Mouse (Mus musculus) kidney, postnatal 14 days (tissue): ENCODE results near the gene Apba2.

Experiments used
- DNase-seq: peaks from one replicate; pipeline ENCODE4 v3.0.0; 2022; ENCODE audit warnings: mixed read lengths

Gene Apba2

DNA sequence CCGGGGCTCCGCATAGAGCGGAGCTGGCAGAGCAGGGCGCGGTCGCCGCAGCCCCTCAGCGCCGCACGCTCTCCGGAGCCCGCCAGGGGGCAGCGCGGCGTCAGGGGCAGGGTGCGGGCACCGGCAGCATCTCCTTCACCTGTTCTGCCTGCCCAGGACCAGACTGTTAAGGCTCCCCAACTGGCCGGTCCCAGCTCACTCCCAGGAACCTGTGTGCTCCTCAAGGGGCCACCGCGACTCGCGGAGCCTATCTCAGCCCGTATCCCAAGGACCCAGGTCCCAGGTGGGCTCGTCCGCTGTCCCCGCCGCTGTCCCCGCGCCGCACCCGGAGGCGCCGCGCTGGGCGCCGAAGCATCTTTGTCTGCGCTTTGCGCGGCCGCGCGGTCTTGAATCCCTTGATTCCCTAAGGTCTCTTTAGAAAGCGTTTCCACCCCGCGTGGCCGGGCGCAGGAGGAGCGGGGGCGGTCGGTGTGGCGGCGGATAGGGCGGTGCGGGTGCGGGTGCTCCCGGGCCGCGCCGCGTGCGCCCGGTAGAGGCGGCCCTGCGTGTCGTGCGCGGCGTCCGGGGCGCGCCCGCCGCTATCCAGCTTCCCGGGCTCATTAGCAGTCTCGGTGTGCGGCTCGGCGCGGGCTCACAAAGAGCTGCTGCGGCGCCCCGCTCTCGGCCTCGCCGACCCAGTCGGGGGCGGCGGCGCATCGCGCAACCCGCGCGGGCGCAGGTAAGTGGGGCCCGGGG, at the start of gene Apba2:
Gene Apba2, plus strand, starts transcription at position 171 of the 735 bp plus-strand sequence.
- DNase-seq = peak; percentile 15

DNA sequence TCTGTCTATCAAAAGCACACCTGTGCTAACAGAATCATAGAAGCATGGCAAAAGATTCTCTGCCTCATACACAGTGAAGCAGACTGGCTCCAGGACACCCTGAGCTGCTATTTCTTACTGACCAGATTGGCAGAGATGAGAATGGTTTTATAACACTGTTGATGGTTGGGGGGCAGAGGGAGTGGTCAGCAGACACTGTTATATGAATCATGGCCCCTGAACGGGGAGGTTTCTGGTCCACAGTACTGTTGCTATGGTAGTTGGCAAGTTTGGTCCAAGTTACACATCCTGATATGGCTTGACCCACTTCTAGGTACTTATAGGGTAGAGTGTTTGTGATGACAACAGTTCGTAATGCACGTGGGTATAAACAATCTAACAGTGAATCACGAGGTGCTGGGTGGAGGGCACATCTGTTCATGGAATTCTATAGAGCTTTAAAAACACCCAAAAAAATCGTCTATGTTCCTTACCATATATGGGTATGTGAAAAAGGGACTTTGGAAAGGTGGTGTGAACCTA, 49.6 kb upstream of the Apba2 start:
- no peak for DNase-seq

DNA sequence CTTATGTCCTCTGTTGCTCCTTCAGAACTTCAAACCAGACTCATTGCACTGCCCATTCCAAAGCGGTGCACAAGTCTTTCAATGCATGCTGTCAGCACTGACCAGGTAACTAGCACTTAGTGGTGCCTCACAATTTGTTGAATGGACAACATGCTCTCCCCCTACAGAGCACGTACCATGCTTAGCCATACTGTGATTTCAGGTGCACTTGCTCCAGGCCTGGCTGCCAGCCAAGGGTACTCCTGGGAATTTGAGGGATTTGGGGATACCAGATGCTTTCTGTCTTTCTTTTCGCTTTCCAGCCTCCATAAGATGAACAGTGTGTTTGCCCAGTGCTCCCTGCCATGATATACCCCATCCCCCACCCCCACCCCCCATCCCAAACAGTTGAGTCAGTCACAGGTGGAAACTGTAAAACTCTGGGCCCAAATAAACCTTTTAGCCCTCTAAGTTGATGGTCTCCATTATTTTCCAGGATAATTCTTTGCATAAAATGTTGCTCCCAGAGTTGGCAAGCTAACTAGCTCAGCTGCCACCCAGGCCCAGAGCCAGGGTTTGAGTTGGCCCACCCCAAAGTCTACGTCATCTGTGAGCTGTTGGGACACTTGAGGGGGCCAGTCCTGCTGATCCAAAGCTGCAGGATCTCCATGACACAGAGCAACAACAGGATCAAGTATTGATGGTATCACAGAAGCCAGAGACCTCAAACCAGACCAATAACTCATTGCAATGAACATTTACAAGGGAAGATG, 48.9 kb upstream of the Apba2 start:
- no peak for DNase-seq

DNA sequence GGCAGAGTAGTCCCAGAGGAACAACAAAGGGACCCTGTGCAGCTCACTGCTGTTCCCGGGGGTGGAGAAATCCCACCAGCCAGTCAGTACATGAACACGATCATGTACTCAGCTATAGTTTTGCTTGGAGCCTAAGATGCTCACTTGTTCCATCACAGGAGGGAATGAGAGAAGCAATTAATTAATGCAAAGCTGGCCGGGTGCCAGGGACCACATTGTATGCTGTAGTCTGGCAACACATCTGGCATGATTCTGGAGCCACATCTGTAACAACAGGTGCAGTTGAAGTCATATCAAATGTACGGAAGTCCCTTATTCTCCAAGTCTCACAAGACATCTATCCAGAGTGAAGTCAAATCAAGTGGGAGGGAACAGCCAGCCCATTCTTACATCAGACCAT, 45.3 kb upstream of the Apba2 start:
- DNase-seq = no peak

DNA sequence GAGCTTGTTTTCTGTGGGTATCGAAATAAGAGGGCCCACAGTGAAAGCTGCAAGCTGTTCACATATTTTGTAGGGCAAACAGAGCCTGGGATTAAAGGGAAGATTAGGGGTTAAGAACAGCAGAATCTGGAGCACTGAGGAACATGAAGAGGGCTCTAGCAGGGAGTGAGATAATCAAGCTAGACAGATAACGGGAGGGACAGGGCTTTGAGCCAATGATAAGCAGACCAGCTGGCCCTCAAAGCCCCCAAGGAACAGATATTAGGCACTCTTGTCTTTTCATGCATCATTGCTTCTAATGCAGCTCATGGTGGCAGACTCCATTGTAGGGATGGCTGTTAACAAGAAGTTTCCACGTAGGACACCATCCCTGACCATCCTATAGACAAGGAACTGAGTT, 44.8 kb upstream of the Apba2 start:
- no peak for DNase-seq

DNA sequence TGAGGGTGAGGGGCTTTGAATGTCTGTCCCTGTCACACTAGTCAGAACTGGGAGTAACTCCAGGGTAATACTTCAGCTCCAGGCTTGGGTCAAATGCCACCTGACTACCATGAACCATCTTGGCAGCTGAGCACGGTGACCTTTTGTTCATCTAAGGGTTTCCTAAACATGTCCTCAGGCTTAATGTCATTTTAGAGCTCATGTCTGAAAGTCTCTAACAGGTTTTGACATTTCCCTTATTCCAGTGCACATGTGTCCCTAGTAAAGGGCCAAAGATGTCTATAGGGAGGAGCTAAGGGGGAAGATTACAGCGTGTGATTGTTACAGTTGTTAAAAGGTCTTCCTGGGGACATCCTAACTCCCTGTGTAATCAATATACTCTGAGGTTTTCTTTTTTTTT, 43.7 kb upstream of the Apba2 start:
- DNase-seq = no peak

DNA sequence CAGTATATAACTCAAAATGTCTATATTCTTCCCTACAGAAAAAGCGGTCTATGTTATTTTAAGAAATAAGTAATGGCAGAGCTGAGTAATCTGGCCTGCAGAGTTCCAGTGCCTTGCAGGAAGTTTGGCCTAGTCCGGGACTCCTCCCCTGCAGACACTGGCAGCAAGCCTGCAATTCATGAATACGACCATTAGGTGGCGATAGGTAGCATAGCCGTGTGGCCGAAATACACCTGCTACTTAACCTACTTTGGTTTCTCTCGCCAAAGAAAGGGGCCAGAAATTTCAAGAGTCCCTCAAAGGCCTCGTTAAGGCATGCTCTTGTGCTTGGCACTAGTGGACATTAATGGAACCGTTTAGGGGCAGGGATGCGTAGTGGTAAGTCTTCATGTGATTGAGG, 4.1 kb upstream of the Apba2 start:
- DNase-seq = peak; percentile 0

DNA sequence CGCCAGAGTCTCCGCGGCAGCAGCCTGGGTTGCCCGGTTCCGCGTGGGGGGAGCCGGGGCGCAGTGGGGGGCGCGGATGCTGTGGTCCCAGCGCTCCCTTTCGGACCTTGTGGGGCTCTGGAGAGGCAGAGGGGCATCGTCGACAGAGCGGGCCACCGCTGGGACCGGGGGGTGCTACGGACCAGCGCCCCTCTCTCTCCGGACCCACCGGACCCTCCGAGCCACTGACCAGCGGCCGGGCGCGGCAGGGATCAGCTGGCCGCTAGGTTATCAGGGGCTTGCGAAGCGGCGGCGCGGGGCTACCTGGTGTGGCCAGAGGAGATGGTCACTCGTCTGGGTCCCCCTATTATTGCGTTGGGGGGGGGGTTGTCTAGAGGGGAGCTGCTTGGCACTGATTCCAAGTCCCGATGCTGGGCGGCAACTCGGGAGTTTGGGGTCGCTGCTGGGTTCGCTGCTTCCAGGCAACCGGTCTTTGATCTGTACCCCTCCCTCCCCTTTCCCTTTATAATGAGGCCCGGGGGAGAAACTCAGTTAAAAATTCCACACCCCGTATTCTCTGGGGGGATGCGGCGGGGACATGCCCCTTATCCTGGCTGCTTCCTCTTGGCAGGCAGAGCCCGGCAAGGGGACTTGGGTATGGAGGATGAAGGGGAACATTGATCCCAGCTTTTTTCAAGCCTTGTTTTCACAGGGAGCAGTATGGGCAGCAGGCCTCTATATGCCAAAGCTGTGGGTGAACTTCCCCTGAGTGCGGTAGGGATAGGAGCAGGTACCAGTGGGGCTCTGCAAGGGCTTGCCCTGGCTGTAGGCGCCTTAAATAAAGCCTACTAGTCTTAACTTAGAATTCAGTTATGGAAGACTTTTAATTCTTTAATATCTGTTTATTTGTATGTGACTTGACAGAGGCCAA, 1.0 kb downstream of the Apba2 start:
- no peak for DNase-seq

DNA sequence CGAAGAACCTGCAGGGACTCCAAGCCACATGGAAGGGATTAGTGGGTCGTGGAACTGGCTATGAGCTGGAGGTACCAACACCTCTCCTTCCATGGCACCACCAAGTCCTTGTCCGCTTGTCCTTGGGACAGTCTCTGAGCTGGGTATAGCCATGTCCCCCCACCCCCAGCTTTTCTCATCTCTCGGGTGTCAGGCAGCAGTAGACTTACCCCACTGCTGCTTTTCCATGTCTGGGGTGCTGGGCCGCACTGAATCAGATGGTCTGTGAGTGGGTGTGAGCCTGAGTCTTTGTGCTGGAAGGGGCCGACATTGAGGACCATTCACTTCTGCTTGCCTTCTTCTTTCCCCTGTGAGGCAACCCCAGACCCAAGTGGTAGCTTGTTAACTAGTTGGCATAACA, 2.1 kb downstream of the Apba2 start:
- no peak for DNase-seq

DNA sequence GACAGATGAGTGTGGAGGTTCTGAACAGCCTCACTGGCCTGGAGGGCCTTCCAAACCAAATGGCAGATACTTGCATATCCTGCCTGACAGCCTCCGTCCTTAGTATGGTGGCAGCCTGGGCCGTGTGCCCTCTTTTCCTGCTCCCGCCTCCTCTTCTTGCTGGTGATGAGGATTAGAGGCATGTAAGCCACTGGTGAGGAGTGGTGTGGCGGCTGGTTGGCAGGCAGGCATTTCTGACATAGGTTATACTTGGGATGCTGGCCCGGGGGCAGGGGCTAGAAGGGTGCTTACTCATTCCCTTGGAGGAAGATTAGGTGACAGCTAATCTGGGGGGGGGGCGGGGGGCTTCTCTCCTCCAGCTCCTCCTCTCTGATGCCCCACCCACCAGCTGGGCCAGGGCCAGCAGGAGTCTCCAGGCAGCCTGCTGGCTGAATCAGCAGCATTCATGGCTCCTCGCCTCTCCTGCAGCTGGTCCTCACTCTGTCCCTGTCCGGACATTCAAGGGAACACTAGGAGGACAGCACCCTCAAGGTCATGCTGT, 3.3 kb downstream of the Apba2 start:
- DNase-seq = no peak

DNA sequence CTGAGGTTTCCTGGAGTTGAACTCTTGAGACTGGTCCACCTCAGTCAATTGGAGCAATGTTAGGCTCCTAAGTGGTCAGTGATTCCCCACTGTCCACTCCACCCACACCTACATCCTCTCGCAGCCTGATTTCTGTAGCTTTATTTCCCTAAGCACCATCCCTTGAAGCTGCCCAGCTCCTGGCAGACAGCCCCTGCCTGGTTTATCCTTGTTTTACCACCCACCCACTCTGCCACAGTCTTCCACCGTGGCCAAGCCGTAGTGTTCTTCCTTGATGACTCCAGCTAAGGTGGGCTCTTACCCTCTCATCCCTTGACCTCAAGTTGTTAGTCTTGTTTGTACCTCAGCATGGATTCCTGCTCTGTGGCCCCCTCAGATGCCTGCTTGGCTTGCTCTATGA, 4.1 kb downstream of the Apba2 start:
- DNase-seq = no peak

DNA sequence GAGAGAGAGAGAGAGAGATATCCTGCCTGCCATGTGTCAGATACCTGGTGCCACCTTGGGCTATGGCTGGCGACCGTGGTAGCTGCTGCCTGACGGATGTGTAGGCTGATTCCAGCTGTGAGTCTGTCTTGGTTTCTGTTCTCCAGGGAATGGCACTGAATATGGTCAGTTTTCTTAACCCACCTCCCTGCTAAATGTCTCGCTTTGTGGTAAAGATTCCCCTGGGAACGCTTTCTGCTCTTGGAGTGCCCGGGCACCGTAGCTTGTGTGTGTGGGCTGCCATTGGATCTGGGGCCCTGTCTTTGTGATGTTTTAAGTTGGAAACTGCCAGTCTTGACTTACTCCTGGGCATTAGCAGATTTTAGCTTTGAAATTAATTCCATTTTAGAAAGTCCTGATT, 7.3 kb downstream of the Apba2 start:
- no peak for DNase-seq

DNA sequence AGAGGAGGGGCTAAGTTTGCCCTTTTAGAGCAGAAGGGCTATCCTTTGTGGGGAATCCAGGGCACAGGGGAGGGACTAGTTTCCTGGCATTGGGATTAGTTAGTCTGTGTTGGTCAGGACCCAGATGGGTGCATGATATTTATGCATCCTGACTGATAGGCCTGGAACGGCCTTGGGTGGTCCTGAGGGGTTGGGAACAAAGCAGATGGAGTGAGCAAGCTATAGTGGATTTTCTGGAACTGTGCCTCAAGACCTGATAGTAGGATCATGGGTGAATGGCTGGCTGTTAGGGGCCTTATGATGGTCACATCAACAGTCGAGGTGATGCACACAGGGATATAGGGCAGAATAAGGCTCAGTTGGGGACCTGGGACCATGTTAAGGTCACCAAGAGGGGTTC, 8.4 kb downstream of the Apba2 start:
- DNase-seq = no peak

DNA sequence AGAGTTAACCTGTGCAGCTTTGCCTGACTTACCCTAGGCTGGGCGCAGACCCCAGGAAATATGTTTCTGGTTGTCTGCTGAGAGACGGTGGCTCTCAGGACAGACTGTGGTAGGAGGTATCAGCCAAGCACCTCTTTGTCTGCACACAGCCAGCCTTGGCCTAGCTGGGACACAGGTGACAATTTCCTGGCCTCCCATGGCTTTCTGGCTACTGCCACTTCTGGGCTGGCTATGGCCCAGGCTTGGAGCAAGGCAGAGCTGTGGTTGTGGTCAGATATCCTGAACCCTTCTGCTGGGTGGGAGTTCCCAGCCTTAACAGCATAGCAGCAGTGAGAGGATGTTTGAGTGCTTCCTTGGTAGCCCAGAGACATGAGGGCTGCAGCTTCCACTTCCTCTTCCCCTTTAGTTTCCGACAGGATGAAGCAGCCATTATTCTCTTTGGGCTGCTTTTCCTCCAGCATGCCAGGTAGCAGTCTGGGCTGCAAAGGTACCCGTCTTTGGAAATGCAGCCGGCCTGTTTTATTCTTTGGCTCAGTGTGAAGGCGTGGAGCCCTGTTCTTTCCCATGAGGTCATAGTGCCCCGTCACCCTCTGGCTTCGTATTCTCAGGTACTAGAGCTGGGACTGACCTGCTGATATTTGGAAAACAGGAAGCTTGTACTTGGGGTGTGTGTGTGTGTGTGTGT, 9.2 kb downstream of the Apba2 start:
- DNase-seq = no peak

DNA sequence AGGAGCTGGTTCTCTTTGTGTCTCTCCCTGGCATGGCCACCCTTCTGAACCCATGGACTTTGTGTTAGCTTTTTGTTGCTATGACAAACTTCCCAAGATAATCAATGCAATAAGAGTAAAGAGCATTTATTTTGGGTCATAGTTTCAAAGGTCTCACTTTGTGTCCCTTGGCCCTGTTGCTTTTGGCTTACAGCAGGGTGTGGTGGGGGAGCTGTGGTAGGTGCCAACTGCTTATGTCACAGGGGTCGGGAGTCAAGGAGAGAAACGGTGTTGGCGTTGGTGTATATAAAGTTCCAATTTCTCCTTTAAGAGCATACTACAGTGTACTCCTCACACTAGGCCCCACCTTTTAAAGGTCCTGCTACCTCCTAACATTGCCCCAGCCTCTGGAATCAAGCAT, 12.1 kb downstream of the Apba2 start:
- no peak for DNase-seq

DNA sequence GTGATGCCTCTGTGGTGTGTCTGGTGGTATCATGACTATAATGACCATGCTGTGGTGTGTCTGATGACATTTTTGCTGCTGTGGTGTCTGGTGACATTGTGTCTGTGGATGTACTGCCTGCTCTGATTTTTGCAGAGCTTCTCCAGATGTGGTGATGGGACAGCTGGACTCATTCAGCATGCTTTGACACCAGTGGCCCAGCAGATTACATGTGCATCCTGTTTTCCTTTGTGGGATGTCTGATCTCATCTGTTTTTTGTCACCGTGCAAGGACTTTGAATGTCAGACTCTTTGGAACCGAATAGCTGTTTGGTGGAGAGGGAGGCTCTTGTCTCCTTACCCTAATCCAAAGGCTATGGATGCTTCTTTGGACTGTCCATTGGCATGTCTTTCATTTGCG, 13.8 kb downstream of the Apba2 start:
- no peak for DNase-seq

DNA sequence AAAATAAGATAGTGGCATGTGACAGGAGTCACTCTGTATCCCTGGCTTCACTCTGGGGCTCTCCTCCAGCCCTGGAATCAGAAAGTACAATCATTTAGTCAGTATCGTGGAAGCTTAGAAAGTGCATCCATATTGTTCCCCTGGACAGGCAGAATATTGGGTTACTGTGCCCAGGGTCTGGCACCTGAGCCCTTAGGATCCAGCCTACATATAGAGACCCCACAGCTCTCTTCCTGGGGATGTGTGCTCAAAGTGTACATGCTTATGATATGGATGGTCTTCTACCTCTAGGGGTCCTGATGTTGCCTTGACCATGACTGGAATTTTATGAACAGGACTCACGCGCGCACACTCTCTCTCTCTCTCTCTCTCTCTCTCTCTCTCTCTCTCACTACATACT, 14.4 kb downstream of the Apba2 start:
- DNase-seq = no peak

DNA sequence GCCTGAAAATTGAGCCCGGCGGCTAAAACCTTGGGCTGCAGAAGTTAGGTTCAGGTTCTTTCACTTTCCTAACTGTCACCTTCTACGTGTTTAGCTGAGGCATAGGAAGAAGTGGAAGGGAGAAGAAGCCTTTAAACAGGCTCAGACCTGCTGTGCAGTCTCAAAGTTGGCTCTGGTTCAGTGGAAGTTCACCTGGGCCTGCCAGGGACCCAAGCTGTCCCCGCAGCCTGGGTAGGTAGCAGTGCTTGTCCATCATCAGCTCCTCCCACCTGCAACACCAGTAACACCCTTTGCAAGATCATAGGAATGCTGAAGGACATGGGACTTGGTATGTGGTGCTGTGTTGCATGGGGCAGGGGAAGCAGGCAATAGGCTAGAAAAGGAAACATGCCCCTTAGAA, 17.6 kb downstream of the Apba2 start:
- DNase-seq = no peak

DNA sequence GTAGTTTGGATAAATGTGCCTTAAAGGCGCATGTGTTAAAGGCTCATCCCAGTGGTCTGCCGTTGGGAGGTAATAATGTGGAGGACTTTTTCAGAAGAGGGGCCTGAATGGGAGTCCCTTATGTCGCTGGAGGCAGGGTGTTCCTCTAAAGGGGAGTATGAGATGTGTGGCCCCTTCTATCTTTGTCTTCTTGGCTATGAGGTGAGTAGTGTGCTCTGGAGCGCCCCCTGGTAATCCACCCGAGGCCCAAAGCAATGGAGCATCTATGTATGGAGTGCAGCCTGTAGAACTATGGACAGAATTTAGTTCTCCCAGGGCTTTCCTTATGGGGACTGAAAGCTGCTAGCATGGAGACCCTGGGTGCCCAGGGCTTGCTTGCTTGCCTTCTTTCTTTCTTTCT, 18.0 kb downstream of the Apba2 start:
- DNase-seq = no peak

DNA sequence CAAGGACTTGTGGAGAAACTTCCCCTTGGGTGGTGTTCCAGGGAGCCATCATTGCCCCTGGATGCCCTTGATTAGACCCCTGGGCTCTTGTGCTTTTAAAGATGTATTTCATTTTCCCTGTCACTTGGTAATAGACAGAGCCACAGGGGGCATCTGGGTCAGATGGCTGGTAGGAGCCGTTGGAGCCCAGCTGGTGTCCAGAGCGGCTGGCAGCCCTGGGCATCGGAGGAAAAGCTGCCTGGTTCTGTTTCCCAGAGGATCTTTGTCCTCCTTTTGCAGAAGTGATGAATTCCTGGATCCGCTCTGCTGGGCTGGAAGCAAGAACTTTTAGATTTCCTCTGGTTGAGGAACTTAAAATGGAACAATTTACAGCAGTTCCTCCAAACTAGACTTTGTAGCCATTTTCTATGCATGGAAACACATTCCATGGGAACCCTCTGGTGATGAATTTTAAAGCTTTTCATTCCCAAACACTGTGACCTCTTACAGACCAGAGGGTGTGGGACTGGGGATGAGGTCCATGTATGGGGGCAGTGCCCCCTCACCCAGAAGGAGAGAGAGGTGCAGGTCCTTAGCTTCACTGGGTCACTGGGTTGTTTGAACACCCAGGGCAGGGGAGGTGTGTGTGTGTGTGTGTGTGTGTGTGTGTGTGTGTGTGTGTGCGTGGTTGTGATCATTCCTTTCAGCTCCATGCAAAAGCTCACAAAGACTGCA, 20.3 kb downstream of the Apba2 start:
- no peak for DNase-seq

DNA sequence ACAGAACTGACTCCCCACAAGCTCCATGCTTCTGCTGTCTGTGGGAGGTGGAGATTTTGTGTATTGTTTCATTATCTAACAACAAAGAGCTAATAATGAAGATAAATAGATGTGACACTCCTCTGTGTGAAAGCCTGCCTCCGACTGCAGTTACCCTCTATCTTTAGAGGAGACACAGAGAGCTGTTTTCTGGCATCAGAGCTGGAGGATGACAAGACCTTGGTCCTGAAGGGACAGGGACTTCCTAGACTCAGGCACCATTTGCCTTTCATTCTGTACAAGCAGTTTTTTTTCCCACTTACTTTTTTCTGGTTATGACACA, 20.9 kb downstream of the Apba2 start:
- no peak for DNase-seq

DNA sequence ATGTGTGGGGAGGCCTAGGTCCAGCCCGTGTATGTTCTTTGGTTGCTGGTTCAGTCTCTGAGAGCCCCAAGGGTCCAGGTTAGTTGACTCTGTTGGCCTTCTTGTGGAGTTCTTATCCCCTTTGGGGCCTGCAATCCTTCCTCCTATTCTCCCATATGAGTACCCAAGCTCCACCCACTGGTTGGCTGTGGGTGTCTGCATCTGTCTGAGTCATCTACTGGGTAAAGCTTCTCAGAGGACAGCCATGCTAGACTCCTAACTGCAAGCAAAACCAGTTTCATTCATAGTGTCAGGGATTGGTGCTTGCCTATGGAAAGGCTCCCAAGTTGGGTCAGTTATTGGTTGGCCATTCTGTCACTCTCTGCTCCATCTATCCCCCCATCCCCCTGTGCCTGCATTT, 29.8 kb downstream of the Apba2 start:
- DNase-seq = no peak
